Mouse (Mus musculus) myocyte (in vitro differentiated cells): ENCODE results near the gene Slc12a4. TPM values are rescaled to one million over a fixed set of nuclear protein-coding genes. Genes with fewer than 3 reads are reported as not detected.

Experiments used
- H3K27me3 ChIP-seq: one replicate; pipeline ENCODE4 v1.6.1; 2011; ENCODE audit not compliant: control insufficient read depth, insufficient read depth, insufficient read length
- H3K36me3 ChIP-seq: one replicate; pipeline ENCODE4 v1.6.1; 2011; ENCODE audit not compliant: control insufficient read depth, insufficient read depth
- H3K4me2 ChIP-seq: one replicate; pipeline ENCODE4 v1.6.1; 2011; ENCODE audit warnings: low read depth, control low read depth
- H3K4me3 ChIP-seq: one replicate; pipeline ENCODE4 v1.5.1; 2011; ENCODE audit warnings: mild to moderate bottlenecking, control low read depth, moderate library complexity
- H3K79me2 ChIP-seq: one replicate; pipeline ENCODE4 v1.6.1; 2011; ENCODE audit not compliant: control insufficient read depth, insufficient read depth
- H3ac ChIP-seq: one replicate; pipeline ENCODE4 v1.6.1; 2011; ENCODE audit not compliant: control insufficient read depth, insufficient read length
- CEBPB ChIP-seq: IDR thresholded peaks from 2 replicates; pipeline ENCODE4 v1.6.1; 2011; ENCODE audit warnings: mild to moderate bottlenecking, moderate library complexity; ENCODE audit not compliant: poor library complexity, insufficient read depth, severe bottlenecking
- E2F4 ChIP-seq: IDR thresholded peaks from one replicate; pipeline ENCODE4 v1.6.1; 2011; ENCODE audit warnings: mild to moderate bottlenecking, control low read depth, moderate library complexity; ENCODE audit not compliant: insufficient read depth
- MAX ChIP-seq: IDR thresholded peaks from one replicate; pipeline ENCODE4 v1.6.1; 2011; ENCODE audit warnings: low read depth, mild to moderate bottlenecking, control low read depth
- MYOD1 ChIP-seq, 3 experiments: IDR thresholded peaks; one replicate each; pipeline ENCODE4 v1.6.1; 2011; ENCODE audit warnings: control low read depth in 2 of 3, low read depth in 2 of 3, mild to moderate bottlenecking in 2 of 3, moderate library complexity in 1 of 3; ENCODE audit not compliant: insufficient read length in 2 of 3, control insufficient read depth in 1 of 3
- MYOG ChIP-seq, 3 experiments: IDR thresholded peaks; one replicate each; pipeline ENCODE4 v1.6.1; 2011; ENCODE audit warnings: control low read depth in 2 of 3, low read depth in 2 of 3, mild to moderate bottlenecking in 2 of 3; ENCODE audit not compliant: insufficient read length in 2 of 3, control insufficient read depth in 1 of 3, insufficient read depth in 1 of 3
- POLR2A ChIP-seq: IDR thresholded peaks from one replicate; pipeline ENCODE4 v1.6.1; 2011; ENCODE audit warnings: low read depth, mild to moderate bottlenecking, control low read depth, moderate library complexity; ENCODE audit not compliant: insufficient read length
- POLR2AphosphoS2 ChIP-seq: IDR thresholded peaks from one replicate; pipeline ENCODE4 v1.6.1; 2011; ENCODE audit warnings: low read depth, control low read depth; ENCODE audit not compliant: insufficient read length
- REST ChIP-seq: IDR thresholded peaks from one replicate; pipeline ENCODE4 v1.6.1; 2011; ENCODE audit warnings: mild to moderate bottlenecking, control low read depth, moderate library complexity; ENCODE audit not compliant: insufficient read depth, insufficient read length
- SRF ChIP-seq: IDR thresholded peaks from one replicate; pipeline ENCODE4 v1.6.1; 2011; ENCODE audit warnings: low read depth; ENCODE audit not compliant: control insufficient read depth, insufficient read length
- TCF12 ChIP-seq: IDR thresholded peaks from one replicate; pipeline ENCODE4 v1.6.1; 2011; ENCODE audit warnings: mild to moderate bottlenecking, control low read depth; ENCODE audit not compliant: poor library complexity, insufficient read depth, severe bottlenecking
- TCF3 ChIP-seq: IDR thresholded peaks from one replicate; pipeline ENCODE4 v1.6.1; 2011; ENCODE audit warnings: low read depth, control low read depth; ENCODE audit not compliant: insufficient read length
- USF1 ChIP-seq: IDR thresholded peaks from one replicate; pipeline ENCODE4 v1.6.1; 2011; ENCODE audit warnings: low read depth, mild to moderate bottlenecking, control low read depth, moderate library complexity
- polyA plus RNA-seq: library from polyadenylated mRNA; unstranded; fragments of >200 nt; fragmentation: generic; extraction: Trizol; gene quantifications from one replicate; pipeline ENCODE4 v1.2.1, GENCODE M21; 2012; ENCODE audit warnings: missing spikeins

The Slc12a4 gene
- polyA plus RNA-seq, 1 experiment, result 95.7 TPM

DNA sequence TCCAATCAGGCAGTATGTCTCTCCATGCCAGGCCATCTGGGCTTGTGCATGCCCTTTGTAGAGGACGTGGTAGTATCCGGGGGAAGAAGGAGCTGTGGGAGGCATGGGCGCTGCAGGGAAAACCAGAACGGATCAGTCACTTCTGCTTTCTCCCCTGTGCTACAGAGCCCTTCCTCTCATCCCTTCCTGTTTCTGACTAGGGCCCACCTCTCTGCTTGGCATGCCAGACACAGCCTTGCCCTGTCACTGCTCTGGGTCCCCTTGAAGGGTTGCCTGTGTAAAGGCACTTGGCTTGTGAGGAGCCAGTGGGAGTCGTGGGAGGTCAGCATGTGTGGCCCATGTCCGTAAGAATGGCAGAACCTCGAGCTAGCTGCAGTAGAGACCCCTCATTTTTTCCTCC lies 30.5 kb upstream of the Slc12a4 start:
- Histone ChIP-seq H3K36me3 (no peaks in the 10 kb centered on the region), H3K27me3 (no peaks in the 10 kb centered on the region), H3ac (no peak overlapping the region), H3K4me2 (no peak overlapping the region), H3K79me2 (no peaks in the 10 kb centered on the region), H3K4me3 (no peak overlapping the region)
- TF ChIP-seq TCF12 (no peak), E2F4 (no peak), REST (no peak), CEBPB (no peak), SRF (no peak), USF1 (no peak), TCF3 (no peak), MYOG (IDR thresholded peaks at IDR 0.05; ENCODE audit: control insufficient read depth in 1 of 3, insufficient read depth in 1 of 3, insufficient read length in 2 of 3, low read depth in 2 of 3) (no peak), MAX (no peak), POLR2AphosphoS2 (no peak)

GRCm38 (mm10) chr8:105993226-105993625 lies 27.3 kb upstream of the Slc12a4 start:
- Histone ChIP-seq H3K36me3 (no peaks in the 10 kb centered on the region), H3K4me3 (no peak overlapping the region), H3K79me2 (no peaks in the 10 kb centered on the region), H3K4me2 (no peak overlapping the region), H3ac (no peak overlapping the region), H3K27me3 (peaks cover 9% of the 10 kb centered on the region)
- TF ChIP-seq MAX (no peak), REST (no peak), SRF (no peak), USF1 (no peak), TCF12 (no peak), CEBPB (no peak), MYOD1 (IDR thresholded peaks at IDR 0.05; ENCODE audit: control insufficient read depth in 1 of 3, insufficient read length in 2 of 3, low read depth in 2 of 3) (no peak), E2F4 (no peak), POLR2AphosphoS2 (no peak), POLR2A (no peak), TCF3 (no peak), MYOG (IDR thresholded peaks at IDR 0.05; ENCODE audit: control insufficient read depth in 1 of 3, insufficient read depth in 1 of 3, insufficient read length in 2 of 3, low read depth in 2 of 3) (no peak)

- Histone ChIP-seq H3K36me3 (no peaks in the 10 kb centered on the region), H3ac (no peak overlapping the region), H3K4me3 (no peak overlapping the region), H3K4me2 (no peak overlapping the region), H3K27me3 (peaks cover 9% of the 10 kb centered on the region), H3K79me2 (no peaks in the 10 kb centered on the region)
- TF ChIP-seq TCF12, result no peak
- no peak for TF ChIP-seq MYOD1 (IDR thresholded peaks at IDR 0.05; ENCODE audit: control insufficient read depth in 1 of 3, insufficient read length in 2 of 3, low read depth in 2 of 3)
- no peak for TF ChIP-seq POLR2A
- no peak for TF ChIP-seq REST
- TF ChIP-seq SRF, result no peak
- no peak for TF ChIP-seq CEBPB
- TF ChIP-seq E2F4, result no peak
- no peak for TF ChIP-seq POLR2AphosphoS2
- TF ChIP-seq TCF3, result no peak
- TF ChIP-seq MYOG (IDR thresholded peaks at IDR 0.05; ENCODE audit: control insufficient read depth in 1 of 3, insufficient read depth in 1 of 3, insufficient read length in 2 of 3, low read depth in 2 of 3), result no peak
- TF ChIP-seq USF1, result no peak
- no peak for TF ChIP-seq MAX
Measured at GRCm38 (mm10) chr8:105992499-105992898, 26.6 kb upstream of the Slc12a4 start.

DNA sequence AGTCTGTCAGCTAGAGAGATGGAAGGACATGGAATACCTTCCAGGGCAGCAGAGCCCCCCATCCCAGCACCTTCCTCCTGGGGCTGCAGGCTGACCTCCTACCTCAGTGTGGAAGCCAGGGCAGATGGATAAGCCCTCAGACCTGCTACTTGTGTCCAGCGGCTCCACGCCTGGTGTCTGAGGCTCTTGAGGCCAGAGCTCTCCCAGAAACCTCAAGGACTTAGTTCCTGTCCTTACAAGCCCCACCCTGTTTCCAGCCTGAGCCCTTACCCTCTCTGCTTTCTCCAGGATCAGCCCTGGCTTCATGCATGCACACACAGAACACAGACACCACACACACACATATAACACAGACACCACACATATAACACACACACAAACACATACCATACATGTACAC lies 25.6 kb upstream of the Slc12a4 start:
- Histone ChIP-seq H3K4me3 (no peak overlapping the region), H3K79me2 (no peaks in the 10 kb centered on the region), H3K36me3 (no peaks in the 10 kb centered on the region), H3ac (no peak overlapping the region), H3K4me2 (peak overlapping the region; percentile 74), H3K27me3 (peaks cover 9% of the 10 kb centered on the region)
- no peak for TF ChIP-seq POLR2AphosphoS2
- TF ChIP-seq USF1, result no peak
- no peak for TF ChIP-seq MYOD1 (IDR thresholded peaks at IDR 0.05; ENCODE audit: control insufficient read depth in 1 of 3, insufficient read length in 2 of 3, low read depth in 2 of 3)
- no peak for TF ChIP-seq E2F4
- no peak for TF ChIP-seq TCF3
- no peak for TF ChIP-seq POLR2A
- no peak for TF ChIP-seq REST
- TF ChIP-seq TCF12, result no peak
- no peak for TF ChIP-seq CEBPB
- TF ChIP-seq MAX, result no peak
- no peak for TF ChIP-seq SRF
- TF ChIP-seq MYOG (IDR thresholded peaks at IDR 0.05; ENCODE audit: control insufficient read depth in 1 of 3, insufficient read depth in 1 of 3, insufficient read length in 2 of 3, low read depth in 2 of 3), result no peak
